ENCODE assay signal across 11 mouse cellular contexts in genomic region chr3:84268434-84268833, GRCm38 (mm10). TPM values are rescaled to one million over a fixed set of nuclear protein-coding genes. Genes with fewer than 3 reads are reported as not detected.
DNase-seq lines count a peak whose midpoint lies in the region; ATAC-seq and TF ChIP-seq lines count a peak whose summit lies in the region.
"Had no signal": no experiment of that assay in that cellular context is flagged by ENCODE, and none has a peak within 500 bp of the region (broad histone marks: within the 10 kb centered on the region; RNA-seq: fewer than 3 reads in every experiment).

No protein-coding gene starts in this region.

- no peak overlapping the region for H3K4me3 ChIP-seq in lung, postnatal 0 days (ENCODE audit: low read depth, low read length)
- peak overlapping the region; percentile 50 for H3K4me3 ChIP-seq in intestine, embryonic 16.5 days (ENCODE audit: low read length)
- H3K4me3 ChIP-seq in forebrain, embryonic 12.5 days (replicated peaks) = no peak overlapping the region

- H3K36me3 ChIP-seq in lung, postnatal 0 days (ENCODE audit: insufficient read depth, low read length) = no peaks in the 10 kb centered on the region
- no peaks in the 10 kb centered on the region for H3K36me3 ChIP-seq in intestine, embryonic 16.5 days (ENCODE audit: control insufficient read depth, insufficient read depth, low read length)
- no peaks in the 10 kb centered on the region for H3K36me3 ChIP-seq in forebrain, embryonic 12.5 days (replicated peaks)

- WGBS in lung, postnatal 0 days = 44% methylated on average over 3 of the region's 3 CpGs
- WGBS in intestine, embryonic 16.5 days = 43% methylated on average over 3 of the region's 3 CpGs
- WGBS in forebrain, embryonic 12.5 days = 64% methylated on average over 3 of the region's 3 CpGs

- DNase-seq in embryo, embryonic 10 days (ENCODE audit: low spot score) = peak; percentile 49
- DNase-seq in embryo, embryonic 11 days = no peak
- DNase-seq in lung, postnatal 0 days (ENCODE audit: low spot score) = no peak
- no peak for DNase-seq in lung, postnatal 36 days
- peak; percentile 16 for DNase-seq in lung, postnatal 14 days
- DNase-seq in frontal cortex, adult 2 months (ENCODE audit: extremely low spot score in 1 of 2, low spot score in 1 of 2) = no peak
- DNase-seq: adrenal gland, postnatal 25 days had no signal

- peak; percentile 59 for TF ChIP-seq CTCF in lung, postnatal 0 days (IDR thresholded peaks at IDR 0.05)

- no peak for ATAC-seq in lung, postnatal 0 days
- no peak for ATAC-seq in intestine, embryonic 16.5 days
- no peak for ATAC-seq in forebrain, embryonic 12.5 days (ENCODE audit: low FRiP score)
- ATAC-seq: midbrain, embryonic 16.5 days had no signal

- H3K9ac ChIP-seq in lung, postnatal 0 days (replicated peaks; ENCODE audit: low read depth) = no peak overlapping the region
- peak overlapping the region; percentile 57 for H3K9ac ChIP-seq in intestine, embryonic 16.5 days (ENCODE audit: low read depth, low read length)
- no peak overlapping the region for H3K9ac ChIP-seq in forebrain, embryonic 12.5 days

- H3K27ac ChIP-seq in lung, postnatal 0 days (ENCODE audit: low read length) = no peak overlapping the region
- peak overlapping the region; percentile 79; the same call in 1 of the 2 replicates for H3K27ac ChIP-seq in intestine, embryonic 16.5 days (ENCODE audit: low read length)
- no peak overlapping the region for H3K27ac ChIP-seq in forebrain, embryonic 12.5 days

- no peaks in the 10 kb centered on the region for H3K4me1 ChIP-seq in lung, postnatal 0 days (ENCODE audit: insufficient read depth, low read depth, low read length)
- H3K4me1 ChIP-seq in intestine, embryonic 16.5 days (ENCODE audit: control insufficient read depth, insufficient read depth, low read length) = peaks cover 36% of the 10 kb centered on the region
- peaks cover 66% of the 10 kb centered on the region for H3K4me1 ChIP-seq in forebrain, embryonic 12.5 days

- H3K4me2 ChIP-seq in lung, postnatal 0 days (replicated peaks; ENCODE audit: low read depth, low read length) = no peak overlapping the region
- peak overlapping the region; percentile 40 for H3K4me2 ChIP-seq in intestine, embryonic 16.5 days (ENCODE audit: low read depth, low read length)
- H3K4me2 ChIP-seq in forebrain, embryonic 12.5 days = no peak overlapping the region
- H3K4me2 ChIP-seq: heart, embryonic 11.5 days had no signal

- TF ChIP-seq EP300 in lung, postnatal 0 days (IDR thresholded peaks at IDR 0.05) = no peak

- H3K27me3 ChIP-seq in lung, postnatal 0 days (replicated peaks; ENCODE audit: insufficient read depth, low read length) = no peaks in the 10 kb centered on the region
- H3K27me3 ChIP-seq in intestine, embryonic 16.5 days (replicated peaks; ENCODE audit: control insufficient read depth, insufficient read depth, low read length) = no peaks in the 10 kb centered on the region
- H3K27me3 ChIP-seq in forebrain, embryonic 12.5 days = peaks cover 10% of the 10 kb centered on the region; the same call in 1 of the 2 replicates

- H3K9me3 ChIP-seq in lung, postnatal 0 days (ENCODE audit: low read length) = no peaks in the 10 kb centered on the region
- H3K9me3 ChIP-seq in intestine, embryonic 16.5 days (ENCODE audit: control insufficient read depth, low read length) = no peaks in the 10 kb centered on the region
- no peaks in the 10 kb centered on the region for H3K9me3 ChIP-seq in forebrain, embryonic 12.5 days

RNA-seq across cellular contexts. Expression of gene Trim2, which starts 38.2 kb away (rescaled TPM):
- 18.7 and 20.0 TPM in 2 replicates for polyA plus RNA-seq in lung, postnatal 0 days (2015; fragmentation: Nextera tagmentation; extraction: Ambion mirVana)
- 57.0 and 57.5 TPM in 2 replicates for polyA plus RNA-seq in intestine, embryonic 16.5 days (2015; fragmentation: Nextera tagmentation; extraction: Ambion mirVana)
- 94.3 and 106 TPM in 2 replicates for polyA plus RNA-seq in frontal cortex, adult 2 months (2012; rRNA removed)
- 107 and 110 TPM in 2 replicates for polyA plus RNA-seq in forebrain, embryonic 12.5 days (2016; fragmentation: Nextera tagmentation; extraction: Ambion mirVana)

Comparison
In these comparisons a context has a peak if more than half of its experiments do, and no peak if none do; other contexts are left out.
1. DNase-seq: peak in embryo, embryonic 10 days (single experiment) and lung, postnatal 14 days (single experiment); none in embryo, embryonic 11 days (single experiment), lung, postnatal 0 days (single experiment), lung, postnatal 36 days (single experiment) and frontal cortex, adult 2 months (0 of 2).